Mouse (Mus musculus): ENCODE results near the gene Hgd.

GRCm38 (mm10) chr16:37612013-37612412 lies 32.1 kb downstream of the Hgd start:
- TF ChIP-seq CTCF (IDR thresholded peaks at IDR 0.05; ENCODE audit: low read depth) (no peak), EP300 (IDR thresholded peaks at IDR 0.05; ENCODE audit: low read depth) (no peak)
